Mouse (Mus musculus): ENCODE results near the gene Pla2g1b. TPM values are rescaled to one million over a fixed set of nuclear protein-coding genes. Genes with fewer than 3 reads are reported as not detected.

Gene Pla2g1b
- not detected in 2 replicates for polyA plus RNA-seq (2021; fragmentation: Nextera tagmentation)
- long read RNA-seq, experiment 1 = 0 reads
- long read RNA-seq, experiment 2 = 0 reads

DNA sequence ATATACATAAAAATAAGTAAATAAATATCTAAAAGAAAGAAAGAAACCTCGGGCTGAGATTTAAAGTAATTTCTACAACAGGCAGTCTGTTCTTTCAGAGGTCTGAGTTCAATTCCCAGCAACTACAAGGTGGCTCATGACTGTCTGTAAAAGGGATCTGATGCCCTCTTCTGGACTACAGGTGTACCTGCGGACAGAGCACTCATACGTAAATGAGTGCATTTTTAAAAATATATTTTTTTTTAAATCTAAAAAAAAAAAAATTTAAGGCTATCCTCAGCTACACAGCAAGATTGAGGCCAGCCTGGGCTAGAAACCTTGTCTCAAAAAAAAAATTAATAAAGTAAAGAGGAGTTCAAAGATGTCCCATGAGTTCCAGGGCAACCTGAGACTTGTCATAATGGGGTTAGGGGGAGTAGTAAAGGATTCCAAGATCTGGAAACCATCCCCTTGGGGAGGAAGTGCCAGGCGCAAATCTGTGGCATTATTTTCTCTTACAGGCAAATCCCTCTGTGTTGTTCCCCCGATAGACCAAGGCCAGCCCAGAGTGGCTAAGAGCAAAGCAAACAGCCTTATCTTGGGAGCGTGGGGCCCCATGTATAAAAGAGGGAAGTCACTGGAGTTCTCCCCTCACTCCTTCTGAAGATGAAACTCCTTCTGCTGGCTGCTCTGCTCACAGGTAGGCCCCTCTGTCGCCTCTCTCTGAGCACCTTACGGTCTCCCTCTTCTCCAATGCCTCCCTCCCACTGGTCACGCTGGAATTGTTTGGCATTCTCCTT is at the start of gene Pla2g1b:
Pla2g1b (plus strand) TSS at position 621 of the 779 bp plus-strand sequence.

DNA sequence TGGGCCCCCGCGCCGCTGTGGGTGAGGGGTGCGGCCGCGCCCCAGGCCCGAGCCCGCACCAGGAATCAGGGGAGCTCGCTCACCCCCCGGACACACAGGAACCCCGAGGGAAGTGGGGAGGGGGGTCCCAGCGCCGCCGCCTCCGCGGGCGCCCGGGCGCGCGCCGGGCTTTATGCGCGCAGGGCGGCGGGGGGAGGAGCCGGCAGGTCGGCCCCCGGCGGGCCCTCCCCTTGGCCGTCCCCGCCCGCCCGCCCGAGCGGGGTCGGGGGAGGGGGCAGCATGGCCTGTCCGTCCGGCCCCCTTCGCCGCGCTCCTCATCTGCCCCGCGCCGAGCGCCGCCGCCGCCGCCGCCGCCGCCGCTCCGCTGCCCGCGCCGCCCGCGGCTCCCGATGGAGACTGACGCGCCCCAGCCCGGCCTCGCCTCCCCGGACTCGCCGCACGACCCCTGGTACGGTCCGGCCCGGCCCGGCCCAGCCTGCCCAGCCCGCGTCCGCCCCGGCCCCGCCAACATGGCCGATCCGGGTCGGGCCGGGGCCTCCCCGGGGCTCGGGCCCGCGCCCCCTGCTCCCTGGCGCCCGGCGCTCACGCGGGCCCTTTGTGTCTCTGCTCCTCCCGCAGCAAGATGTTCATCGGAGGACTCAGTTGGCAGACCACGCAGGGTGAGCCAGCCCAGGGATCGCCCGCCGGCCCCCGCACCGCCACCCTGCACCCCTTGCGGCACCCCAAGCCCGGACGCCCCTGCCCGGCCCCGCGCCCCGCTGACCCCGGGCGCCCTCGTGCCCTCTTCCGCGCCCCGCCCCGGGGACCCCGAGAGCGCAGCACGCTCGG is 36.5 kb upstream of the Pla2g1b start, which contains the start of gene Msi1:
Msi1 (plus strand) TSS at position 241 of the 828 bp plus-strand sequence.

DNA sequence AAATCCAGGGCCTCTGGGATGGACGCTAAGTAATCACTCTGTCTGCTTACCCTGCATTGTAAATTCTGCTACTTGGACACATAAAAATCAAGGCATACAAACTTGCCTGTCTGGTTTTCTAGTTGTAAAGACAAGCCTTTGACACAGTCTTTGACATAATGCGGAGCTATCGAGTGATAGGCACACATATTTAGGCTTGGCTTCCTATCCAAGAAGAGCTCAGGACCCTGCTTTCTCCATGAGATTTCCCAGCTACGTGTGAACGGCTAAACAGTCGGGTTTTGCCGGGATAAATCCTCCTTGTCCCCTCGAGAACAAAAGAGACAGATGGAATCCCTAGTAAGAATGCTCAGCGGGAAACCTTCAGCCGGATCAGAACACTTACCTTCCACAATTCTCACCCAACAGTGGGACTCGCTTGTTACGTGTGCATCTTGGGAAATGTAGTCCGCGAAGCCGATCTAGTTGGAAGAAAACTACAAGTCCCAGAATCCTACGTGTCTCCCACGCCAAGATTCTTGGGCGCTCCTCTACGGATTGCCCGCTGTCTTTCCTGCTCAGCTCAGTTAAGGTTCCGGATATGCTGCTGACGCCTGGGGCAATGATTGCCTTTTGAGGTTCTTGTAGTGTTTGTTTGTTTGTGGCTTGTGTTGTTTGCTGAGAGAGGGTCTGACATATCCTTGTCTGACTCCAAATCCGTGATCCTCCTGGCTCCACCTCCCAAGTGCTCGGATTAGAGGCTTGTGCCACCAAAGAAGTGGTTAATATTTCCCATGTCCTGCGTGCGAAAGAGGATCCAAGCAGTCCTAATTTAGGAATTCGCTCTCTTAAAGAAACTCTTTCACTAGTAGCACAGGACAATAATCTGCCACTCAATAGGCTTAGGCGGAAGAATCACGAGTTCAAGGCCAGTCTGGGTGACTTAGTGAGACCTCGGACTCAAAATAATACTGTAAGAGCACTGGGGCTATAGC is 18.2 kb downstream of the Pla2g1b start, which contains the start of gene Sirt4:
Sirt4 (minus strand) TSS at position 779 of the 974 bp plus-strand sequence.

DNA sequence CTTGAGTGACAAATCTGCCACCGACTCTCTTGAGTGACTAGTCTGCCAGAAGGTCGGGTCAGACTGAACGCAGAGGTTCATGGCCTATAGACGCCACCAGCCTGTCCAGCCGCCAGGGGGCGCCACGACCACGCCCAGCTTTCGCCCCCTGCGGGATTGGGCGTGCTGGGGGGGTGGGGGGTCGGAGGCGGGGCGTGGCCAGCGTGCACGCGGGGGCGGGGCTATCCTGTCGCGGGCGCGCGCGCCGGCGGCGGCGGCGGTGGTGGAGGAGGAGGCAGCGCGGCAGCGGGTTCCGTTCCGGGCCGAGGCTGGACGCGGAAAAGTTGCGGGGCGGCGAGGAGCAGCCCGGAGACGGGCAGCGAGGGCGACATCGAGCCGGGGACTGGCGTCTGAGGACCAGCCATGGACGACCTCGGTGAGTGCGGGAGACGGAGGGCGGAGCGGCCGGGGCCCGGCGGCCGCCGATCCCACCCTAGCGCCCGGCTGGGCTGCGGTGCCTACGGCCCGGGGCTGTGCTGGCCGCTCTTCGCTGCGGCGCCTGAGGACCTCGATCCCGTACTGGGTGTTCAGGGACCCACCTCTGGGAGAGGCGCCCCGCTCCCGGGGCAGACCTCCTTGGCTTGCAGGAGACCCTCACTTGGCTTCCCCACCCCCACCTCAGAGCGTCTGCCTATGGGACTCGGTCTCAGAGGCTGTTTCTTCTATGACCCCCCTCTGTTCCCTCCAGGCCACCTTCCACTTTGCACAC is 40.6 kb downstream of the Pla2g1b start, which contains the start of gene Pxn:
Pxn (plus strand) TSS at position 223 of the 748 bp plus-strand sequence.

Other genes with a start within 250 kb of the Pla2g1b start
- gene Pop5, start 230.4 kb upstream of the Pla2g1b start, polyA plus RNA-seq (2021; fragmentation: Nextera tagmentation) = 325 and 335 TPM in 2 replicates
- 49.6 and 52.5 TPM in 2 replicates for gene Rnf10, start 193.4 kb upstream of the Pla2g1b start, polyA plus RNA-seq (2021; fragmentation: Nextera tagmentation)
- gene Coq5, start 186.6 kb upstream of the Pla2g1b start, polyA plus RNA-seq (2021; fragmentation: Nextera tagmentation) = 61.2 and 63.5 TPM in 2 replicates
- gene Dynll1, start 165.3 kb upstream of the Pla2g1b start, polyA plus RNA-seq (2021; fragmentation: Nextera tagmentation) = 357 and 367 TPM in 2 replicates
- gene Srsf9, start 139.1 kb upstream of the Pla2g1b start, polyA plus RNA-seq (2021; fragmentation: Nextera tagmentation) = 32.8 and 35.5 TPM in 2 replicates
- 19.3 and 21.7 TPM in 2 replicates for gene Gatc, start 125.1 kb upstream of the Pla2g1b start, polyA plus RNA-seq (2021; fragmentation: Nextera tagmentation)
- gene Triap1, start 125.0 kb upstream of the Pla2g1b start, polyA plus RNA-seq (2021; fragmentation: Nextera tagmentation) = 45.2 and 46.4 TPM in 2 replicates
- gene Cox6a1, start 117.3 kb upstream of the Pla2g1b start, polyA plus RNA-seq (2021; fragmentation: Nextera tagmentation) = 2,766 and 2,985 TPM in 2 replicates
- 8.3 and 9.3 TPM in 2 replicates for gene Msi1, start 36.7 kb upstream of the Pla2g1b start, polyA plus RNA-seq (2021; fragmentation: Nextera tagmentation)
- 5.8 and 6.6 TPM in 2 replicates for gene Sirt4, start 18.5 kb downstream of the Pla2g1b start, polyA plus RNA-seq (2021; fragmentation: Nextera tagmentation)
- gene Pxn, start 40.4 kb downstream of the Pla2g1b start, polyA plus RNA-seq (2021; fragmentation: Nextera tagmentation) = 9.6 and 14.3 TPM in 2 replicates
- 731 and 804 TPM in 2 replicates for gene Rplp0, start 93.2 kb downstream of the Pla2g1b start, polyA plus RNA-seq (2021; fragmentation: Nextera tagmentation)
- 21.9 and 26.2 TPM in 2 replicates for gene Gcn1l1, start 99.0 kb downstream of the Pla2g1b start, polyA plus RNA-seq (2021; fragmentation: Nextera tagmentation)
- 6.4 and 8.0 TPM in 2 replicates for gene Rab35, start 165.6 kb downstream of the Pla2g1b start, polyA plus RNA-seq (2021; fragmentation: Nextera tagmentation)